Mouse (Mus musculus): ENCODE measurements around the gene Cdk4.

The Cdk4 gene

DNA sequence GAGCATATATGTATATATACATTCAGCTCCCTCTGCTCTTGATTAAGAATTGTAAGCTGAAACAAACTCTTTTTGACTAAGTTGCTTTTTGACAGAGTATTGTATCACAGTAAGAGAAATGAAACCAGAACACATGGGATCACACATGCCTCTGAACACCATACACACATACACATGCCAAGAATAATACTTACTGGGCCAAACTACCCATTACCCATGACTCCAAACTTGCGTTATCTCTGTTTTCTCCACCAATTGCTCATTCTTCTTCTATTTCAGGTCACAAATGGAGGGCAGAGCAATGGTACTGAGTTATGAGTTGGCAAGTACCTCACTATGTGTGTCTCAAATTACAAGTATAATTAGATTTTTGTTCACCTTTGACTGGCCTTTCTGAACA, 10.6 kb downstream of the Cdk4 start:
- DNase-seq (ENCODE audit: extremely low read depth, low read depth, low spot score), result no peak

DNA sequence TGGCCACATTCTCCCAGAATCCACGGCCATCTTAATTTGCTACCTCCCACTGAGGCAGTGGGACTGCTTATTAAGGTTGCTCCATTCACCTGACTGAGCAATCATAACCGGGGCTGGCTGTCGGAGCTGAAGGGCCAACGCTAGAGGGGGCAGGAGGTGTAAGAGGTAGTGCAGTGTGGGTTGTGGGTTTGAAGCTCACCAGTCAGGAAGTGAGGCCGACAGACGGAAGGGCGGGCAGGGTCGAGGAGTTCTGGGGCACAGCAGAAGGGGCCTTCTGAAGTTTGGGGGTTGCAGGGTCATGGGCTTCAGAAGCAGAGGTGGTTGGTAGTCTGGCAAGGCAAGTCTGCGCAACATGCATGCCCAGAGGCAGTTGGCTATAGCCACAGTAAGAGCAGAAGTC, 11.7 kb downstream of the Cdk4 start, which contains the start of gene Agap2:
Gene Agap2, plus strand, starts transcription at position 205 of the 400 bp plus-strand sequence.
- DNase-seq (ENCODE audit: extremely low read depth, low read depth, low spot score), result no peak

DNA sequence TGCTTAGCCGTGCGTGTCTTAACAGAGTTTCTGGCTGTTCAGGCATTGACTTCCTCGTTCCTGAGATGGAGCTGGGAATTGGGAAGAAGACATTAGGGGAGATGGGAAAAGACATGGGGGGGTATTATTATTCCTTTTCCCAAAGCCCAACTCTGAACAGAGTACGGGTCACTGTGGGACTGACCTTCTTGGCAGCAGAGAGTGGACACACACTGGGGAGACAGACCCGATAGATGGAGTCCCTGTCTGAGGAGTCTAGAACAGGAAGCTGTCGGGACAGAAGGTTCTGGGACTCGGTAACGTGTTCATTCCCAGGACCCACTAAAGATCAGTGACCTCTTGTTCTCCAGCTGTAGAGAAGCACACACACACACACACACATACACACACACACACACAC, 12.3 kb downstream of the Cdk4 start:
- no peak for DNase-seq (ENCODE audit: extremely low read depth, low read depth, low spot score)

DNA sequence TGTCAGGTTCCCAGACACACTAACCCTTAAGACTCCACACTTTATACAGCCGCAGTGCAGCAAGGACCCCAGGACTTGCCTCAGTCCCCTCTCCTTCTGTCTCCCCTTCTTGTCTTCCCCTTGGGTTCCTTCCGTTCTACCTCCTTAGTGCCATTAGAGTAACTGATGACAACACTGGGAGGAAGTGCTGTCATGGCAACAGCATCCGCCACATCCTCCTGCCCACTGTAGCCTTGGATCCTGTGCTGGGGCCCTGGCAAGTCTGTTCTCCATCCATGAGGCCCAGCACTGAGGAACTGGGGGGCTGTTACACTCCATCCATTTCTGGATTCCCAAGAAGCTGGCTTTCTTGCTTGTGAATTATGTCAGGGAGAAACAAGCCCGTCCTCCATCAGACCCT, 12.7 kb downstream of the Cdk4 start:
- DNase-seq (ENCODE audit: extremely low read depth, low read depth, low spot score), result no peak

DNA sequence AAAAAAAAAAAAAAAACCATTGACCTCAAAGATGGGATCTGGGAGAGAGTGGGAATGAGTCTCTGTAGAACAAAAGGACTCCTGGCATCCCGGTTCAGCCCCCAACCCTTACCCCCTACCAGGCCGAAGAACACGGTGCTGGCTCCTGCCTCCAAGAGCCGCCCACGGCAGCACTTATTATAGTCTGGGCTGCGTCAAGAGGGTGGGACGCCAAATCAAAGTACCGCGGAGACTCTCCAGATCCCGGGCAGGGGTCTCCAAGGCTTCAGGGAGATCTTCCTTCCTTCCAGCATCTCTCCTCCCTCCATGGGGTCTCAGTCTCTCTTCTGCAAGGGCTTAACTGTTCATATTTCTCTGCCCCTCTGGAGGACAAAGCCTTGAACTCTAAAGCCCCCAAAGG, 14.2 kb downstream of the Cdk4 start:
- no peak for DNase-seq (ENCODE audit: extremely low read depth, low read depth, low spot score)

DNA sequence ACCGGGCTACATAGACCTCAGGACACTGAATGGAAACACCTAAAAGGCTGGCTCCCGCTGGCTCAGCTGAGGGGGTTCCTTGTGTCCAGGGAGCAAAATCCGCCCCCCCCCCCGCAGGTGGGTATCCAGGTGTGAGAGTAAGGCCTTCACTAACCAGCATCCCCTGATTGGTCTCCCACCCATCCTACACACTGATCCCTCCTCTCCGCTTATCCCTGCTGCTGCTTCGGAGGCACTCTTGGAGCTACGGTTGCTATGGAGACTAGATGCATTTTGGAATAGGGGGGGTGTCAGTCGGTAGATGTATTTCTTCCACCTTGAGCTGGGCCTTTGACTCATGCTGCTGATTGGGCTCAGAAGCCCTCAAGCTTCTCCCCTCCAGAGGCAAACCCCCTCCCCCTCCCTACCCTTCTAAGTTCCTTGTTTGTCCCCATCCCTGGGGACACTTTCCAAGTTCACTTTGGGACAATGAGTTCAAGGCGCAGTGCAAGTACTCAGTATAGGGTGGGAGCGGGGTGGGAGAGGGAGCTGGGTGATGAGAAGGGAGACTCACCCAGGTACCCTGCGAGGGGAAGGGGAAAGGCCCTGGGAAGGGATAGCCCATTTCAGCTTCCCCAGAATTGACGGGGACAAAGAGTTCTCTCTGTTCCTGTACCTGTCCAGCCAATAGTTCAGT, 14.8 kb downstream of the Cdk4 start:
- DNase-seq (ENCODE audit: extremely low read depth, low read depth, low spot score), result no peak

DNA sequence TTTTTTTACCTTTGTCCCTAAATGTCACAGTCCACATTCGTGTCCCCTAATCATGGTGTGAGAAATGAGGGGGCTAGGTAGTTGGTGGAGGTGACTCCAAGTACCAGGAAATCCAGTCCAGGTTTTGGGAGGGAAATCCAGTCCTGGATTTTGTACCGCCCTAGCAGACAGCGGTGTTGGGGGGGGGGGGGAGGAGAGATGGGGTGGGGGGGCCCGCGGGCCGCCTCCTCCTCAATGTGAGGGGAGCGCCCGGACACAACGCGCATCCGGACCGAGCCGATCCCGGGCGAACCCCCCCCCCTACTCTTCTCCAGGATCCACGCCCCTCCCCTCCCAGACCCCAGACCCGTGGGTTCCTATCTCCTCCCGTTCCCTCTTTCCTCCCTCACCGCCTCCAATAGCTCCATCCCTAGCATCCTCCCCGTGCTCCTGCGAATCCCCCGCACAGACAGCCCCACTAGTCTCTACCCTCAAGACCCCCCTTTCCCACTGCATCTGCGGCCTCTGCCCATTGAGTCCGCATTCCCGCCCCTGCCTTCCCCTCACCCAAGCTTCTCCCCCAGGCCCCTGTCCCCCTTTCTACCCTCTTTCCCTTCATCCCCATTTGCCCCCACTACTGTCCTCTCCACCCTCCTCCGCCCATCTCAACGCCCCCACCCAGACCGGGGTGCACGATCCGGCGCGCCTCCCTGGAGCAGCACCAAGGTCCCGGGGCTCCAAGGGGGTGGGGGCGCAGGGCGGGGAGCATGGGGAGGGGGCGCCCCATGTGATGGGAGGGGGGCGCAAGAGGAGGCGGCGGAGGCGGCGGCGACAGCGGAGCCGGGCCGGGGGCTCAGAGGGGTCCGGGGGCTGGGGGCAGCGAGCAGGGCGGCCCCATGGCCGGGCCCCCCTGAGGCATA, 15.6 kb downstream of the Cdk4 start:
- no peak for DNase-seq (ENCODE audit: extremely low read depth, low read depth, low spot score)

DNA sequence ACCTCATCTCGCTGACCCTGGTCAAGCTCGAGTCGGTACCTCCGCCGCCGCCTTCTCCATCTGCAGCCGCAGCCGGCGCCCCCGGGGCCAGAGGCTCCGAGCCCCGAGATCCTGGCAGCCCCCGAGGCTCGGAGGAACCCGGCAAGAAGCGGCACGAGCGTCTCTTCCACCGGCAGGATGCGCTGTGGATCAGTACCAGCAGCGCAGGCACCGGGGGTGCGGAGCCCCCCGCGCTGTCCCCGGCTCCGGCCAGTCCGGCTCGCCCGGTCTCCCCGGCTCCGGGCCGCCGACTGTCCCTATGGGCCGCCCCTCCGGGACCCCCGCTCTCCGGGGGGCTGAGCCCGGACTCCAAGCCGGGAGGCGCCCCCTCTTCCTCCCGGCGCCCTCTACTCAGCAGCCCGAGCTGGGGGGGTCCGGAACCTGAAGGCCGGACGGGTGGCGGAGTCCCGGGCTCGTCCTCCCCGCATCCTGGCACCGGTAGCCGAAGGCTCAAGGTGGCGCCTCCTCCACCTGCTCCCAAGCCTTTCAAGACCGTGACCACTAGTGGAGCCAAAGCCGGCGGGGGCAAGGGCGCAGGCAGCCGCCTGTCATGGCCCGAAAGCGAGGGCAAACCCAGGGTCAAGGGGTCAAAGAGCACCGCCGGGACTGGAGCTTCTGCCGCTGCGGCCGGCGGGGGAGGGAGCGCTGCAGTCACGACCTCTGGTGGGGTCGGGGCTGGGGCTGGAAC, 16.5 kb downstream of the Cdk4 start:
- no peak for DNase-seq (ENCODE audit: extremely low read depth, low read depth, low spot score)

DNA sequence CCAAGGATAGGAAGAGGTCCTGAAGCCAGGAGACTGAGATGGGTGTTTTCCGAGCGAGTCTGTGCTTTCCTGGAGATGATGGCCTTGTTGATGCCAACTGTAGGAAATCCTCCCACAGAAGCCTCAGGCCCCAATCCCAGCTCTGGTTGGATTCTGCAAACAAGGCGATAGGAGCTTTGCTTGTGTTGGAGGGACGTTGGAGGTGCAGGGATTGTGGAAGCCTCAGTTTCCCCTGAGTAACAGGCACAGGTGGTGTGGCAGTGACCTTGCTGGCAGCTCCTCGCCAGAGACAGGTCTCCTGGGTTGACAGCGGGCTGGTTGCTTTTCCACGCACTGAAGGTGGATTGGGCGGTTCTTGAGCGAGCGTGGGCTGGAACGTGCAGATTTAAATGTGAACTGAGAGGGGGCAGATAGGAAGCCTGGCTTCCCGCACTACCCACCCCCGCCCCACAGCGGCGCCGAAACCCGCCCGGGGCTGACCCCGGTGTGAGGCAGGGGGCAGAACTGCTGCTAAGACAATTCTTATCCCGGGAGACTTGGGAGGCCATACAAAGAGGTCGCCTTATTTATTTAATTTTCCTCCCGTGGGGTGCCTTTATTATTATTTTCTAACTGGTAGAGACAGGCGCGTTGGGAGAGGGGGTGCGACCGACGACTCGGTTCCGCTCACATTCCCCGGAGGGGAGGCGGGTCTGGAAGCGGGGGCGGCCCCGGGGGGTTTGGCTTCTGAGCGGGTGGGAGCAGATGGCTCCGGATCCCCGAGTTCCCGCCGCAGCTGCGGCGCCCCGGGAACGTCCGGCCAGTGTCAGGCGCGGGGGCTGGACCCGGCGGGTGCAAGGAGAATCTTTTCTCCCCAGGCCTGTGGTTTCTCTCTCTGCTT, 17.8 kb downstream of the Cdk4 start:
- no peak for DNase-seq (ENCODE audit: extremely low read depth, low read depth, low spot score)

DNA sequence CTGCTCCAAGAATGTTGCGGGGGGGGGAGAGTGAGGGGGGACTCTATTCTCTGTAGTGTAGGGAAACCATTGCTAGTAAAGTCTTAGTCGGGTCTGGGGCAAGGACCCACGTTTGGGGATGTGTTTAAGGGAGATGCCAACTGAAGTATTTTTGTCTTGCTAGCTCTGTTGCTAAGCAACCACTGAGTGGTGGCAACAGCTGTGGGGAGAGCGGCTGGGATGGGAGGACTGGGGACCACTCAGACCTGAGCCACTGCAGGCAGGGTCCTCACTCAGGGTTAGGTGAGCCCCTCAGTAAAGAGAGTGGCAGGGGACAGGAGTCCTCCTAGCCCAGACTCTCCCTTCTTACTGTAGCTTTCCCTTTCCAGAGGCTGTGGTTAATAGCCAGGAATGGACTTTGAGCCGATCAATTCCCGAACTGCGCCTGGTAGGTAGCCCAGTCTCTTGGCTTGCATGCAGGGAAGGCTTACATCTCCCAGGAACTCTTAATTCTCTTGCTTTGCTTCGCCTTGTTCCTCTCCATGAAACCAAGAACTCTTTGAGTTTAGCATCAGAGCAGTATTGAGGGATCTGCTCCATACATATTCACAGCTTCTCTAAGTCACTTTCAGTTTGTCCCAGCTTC, 18.8 kb downstream of the Cdk4 start:
- no peak for DNase-seq (ENCODE audit: extremely low read depth, low read depth, low spot score)

DNA sequence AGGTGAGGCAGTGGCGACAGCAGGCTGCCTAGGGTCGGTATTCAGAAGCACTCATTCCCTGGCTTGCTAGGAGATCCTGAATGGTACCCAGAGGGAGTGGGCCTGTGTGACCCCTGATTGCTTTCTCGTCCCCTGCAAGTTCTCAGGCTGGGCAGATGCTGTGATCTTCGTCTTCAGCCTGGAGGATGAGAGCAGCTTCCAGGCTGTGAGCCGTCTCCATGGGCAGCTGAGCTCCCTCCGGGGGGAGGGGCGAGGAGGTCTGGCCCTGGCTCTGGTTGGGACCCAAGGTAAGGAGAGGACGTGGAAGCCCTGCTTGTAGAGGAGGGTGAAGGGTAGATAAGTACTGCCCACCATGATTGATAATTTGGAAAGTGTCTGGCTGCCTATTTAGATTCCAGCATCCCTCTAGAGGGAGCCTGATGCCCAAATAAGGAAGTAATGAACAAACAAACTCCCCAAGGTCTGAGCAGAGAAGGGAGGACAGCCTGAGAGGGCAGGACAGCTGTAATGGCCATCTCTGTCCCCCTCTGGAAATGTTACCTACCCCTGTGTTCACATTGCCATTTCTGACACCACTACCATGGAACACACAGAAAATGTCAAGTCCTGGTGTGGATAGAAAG, 20.1 kb downstream of the Cdk4 start:
- no peak for DNase-seq (ENCODE audit: extremely low read depth, low read depth, low spot score)

DNA sequence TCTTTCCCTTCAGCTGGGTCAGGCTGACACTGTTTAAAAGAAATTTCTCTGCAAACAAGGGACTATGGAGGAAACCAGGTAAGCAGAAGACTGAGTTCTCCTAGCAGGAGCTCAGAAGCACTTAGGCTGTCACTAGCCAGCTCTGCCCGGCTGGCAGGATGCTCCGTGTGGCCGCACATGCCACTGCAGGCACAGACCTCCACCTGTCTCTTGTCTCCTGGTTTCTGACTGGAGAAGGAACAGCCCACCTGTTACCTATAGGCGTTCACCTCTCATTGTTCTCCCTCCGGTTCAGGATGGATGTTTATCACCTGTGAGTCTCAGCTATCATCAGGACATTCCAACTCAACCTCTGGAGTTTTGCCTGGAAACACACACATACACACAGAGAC, 20.6 kb downstream of the Cdk4 start:
- no peak for DNase-seq (ENCODE audit: extremely low read depth, low read depth, low spot score)

DNA sequence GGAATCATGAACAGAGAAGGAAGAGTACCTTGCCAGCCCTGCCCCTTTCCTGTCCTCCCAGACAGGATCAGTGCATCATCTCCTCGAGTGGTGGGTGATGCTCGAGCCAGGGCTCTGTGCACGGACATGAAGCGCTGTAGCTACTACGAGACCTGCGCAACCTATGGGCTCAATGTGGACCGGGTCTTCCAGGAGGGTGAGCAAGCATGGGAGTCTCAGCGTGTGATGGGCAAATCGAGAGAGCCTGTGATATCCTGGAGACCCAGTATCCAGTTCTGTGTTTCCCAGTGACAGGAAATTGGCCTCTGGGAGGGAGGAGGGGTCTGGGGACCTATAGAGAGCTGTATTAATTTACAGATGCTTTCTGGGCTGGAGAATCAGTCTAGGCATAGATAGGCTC, 21.7 kb downstream of the Cdk4 start:
- DNase-seq (ENCODE audit: extremely low read depth, low read depth, low spot score), result no peak

DNA sequence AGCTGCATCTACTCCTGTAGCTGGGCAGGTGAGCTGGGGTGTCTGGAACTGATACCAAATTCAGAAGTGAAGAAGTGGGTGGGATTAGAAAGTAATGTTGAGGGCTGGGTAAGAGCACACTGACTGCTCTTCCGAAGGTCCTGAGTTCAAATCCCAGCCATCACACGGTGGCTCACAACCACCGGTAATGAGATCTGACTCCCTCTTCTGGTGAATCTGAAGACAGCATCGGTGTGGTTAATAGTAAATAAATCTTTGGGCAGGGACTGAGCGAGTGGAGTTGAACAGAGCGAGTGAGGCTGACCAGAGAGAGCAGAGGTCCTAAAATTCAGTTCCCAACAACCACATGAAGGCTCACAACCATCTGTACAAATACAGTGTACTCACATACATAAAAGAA, 22.3 kb downstream of the Cdk4 start:
- DNase-seq (ENCODE audit: extremely low read depth, low read depth, low spot score), result no peak

DNA sequence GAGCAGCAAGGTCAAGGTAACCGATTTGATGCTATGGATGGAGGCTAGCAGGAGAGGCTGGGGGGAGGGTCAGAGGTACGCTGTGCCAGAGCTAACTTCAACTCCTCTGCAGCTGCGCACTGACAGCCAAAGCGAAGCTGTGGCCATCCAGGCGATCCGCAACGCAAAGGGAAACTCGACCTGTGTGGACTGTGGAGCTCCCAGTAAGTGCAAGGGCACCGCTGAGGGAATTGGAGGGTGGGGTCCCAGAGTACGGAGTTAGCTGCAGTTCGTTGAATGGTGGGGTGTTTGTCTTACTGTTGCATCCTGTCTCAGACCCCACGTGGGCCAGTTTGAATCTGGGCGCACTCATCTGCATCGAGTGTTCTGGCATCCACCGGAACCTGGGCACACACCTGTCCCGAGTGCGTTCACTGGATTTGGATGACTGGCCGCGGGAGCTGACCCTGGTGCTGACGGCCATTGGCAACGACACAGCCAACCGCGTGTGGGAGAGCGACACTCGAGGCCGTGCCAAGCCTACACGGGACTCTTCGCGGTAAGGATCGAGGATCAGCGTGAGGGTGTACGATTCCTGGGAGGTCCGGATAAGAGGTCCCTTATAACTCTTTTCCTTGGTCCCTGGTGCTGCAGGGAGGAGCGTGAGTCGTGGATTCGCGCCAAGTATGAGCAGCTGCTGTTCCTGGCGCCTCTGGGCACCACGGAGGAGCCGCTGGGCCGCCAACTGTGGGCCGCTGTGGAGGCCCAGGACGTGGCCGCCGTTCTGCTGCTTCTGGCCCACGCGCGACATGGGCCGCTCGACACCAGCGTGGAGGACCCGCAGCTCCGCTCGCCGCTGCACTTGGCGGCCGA, 27.5 kb downstream of the Cdk4 start:
- DNase-seq (ENCODE audit: extremely low read depth, low read depth, low spot score), result no peak

DNA sequence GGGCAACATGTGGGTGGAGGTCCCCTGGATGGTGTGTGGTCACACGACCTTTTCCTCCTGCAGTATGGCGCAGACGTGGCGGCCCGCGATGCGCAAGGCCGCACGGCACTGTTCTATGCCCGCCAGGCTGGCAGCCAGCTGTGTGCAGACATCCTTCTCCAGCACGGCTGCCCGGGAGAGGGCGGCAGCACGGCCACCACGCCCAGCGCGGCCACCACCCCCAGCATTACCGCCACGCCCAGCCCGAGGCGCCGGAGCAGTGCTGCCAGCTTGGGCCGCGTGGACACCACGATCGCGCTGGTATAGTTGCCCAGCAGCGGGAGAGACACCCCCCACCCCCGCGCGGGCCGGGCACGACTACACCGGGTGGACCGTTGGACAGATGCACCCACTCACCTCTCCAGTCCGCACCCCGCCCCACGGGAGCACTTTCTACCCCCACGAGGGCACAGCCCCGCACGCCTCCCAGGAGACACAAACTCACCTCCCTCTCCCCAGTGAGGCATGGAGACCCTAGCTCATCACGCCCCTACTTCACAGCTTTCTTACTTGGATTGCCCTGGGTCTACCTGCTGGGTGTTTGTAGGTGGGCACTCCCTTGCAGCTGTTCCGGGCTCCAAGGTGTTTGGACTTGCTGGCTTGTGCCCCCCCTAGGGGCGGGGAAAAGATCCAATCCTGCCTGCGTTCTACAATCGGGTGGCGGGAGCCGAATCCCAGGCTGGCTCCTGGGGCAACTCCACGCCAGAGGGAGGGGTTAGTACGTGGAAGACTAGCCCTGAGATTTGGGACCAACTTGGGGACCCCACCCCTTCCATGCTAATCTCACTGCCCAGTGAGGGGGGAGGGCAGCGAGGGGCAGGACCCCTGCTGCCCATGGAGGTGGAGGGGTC, 28.4 kb downstream of the Cdk4 start:
- no peak for DNase-seq (ENCODE audit: extremely low read depth, low read depth, low spot score)

DNA sequence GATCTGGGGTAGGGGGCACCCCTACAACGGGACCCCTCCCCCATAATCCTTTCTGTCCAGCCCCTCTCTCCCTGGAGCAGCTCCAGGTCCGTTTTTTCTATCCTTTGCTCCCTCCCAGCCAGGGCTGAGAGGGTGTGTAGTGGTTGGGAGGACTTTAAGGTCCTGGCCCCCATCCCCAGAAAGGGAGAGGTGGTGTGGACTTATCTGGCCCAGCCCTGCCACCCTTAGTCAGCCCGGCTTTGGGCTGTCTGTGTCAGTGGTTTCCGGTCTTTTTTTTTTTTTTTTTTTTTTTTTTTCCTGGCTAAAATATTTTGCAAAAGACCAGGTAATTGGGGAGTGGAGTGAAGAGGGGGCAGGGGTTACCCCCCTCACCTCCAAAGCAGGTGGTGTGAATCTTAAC, 29.4 kb downstream of the Cdk4 start:
- no peak for DNase-seq (ENCODE audit: extremely low read depth, low read depth, low spot score)

DNA sequence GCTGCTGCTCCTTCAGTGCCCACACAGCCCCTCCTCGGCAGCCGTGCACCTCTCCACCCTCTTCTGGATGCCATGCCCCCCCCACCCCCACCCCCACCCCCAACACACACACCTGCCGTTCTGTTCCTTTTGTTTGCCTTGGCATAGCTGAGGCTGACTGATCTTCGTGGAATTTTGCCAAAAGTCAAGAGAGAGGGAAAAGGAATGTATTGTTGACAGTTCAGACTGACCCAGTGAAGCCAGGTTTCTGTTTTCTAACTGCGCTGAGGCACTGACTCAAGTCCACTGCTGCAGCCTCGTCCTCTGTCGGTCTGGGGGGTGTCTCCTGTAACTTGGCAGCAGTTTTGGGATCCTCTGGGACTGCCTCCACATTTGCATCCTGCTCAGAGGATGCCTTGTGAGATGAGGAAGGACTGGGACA, 31.1 kb downstream of the Cdk4 start:
- no peak for DNase-seq (ENCODE audit: extremely low read depth, low read depth, low spot score)

Measured in fat pad, adult 2 months (tissue).